Mouse (Mus musculus) liver (tissue): ENCODE data around the gene Cnrip1.
"Not testable (repeated sequence)": the region's sequence is repeated elsewhere in the genome, so short reads cannot be mapped to it uniquely, and the experiment has no call there.

Source experiments
- DNase-seq: peaks from one replicate; pipeline ENCODE4 v3.0.0-alpha.2; 2020; ENCODE audit warnings: mixed read lengths

The Cnrip1 gene

DNA sequence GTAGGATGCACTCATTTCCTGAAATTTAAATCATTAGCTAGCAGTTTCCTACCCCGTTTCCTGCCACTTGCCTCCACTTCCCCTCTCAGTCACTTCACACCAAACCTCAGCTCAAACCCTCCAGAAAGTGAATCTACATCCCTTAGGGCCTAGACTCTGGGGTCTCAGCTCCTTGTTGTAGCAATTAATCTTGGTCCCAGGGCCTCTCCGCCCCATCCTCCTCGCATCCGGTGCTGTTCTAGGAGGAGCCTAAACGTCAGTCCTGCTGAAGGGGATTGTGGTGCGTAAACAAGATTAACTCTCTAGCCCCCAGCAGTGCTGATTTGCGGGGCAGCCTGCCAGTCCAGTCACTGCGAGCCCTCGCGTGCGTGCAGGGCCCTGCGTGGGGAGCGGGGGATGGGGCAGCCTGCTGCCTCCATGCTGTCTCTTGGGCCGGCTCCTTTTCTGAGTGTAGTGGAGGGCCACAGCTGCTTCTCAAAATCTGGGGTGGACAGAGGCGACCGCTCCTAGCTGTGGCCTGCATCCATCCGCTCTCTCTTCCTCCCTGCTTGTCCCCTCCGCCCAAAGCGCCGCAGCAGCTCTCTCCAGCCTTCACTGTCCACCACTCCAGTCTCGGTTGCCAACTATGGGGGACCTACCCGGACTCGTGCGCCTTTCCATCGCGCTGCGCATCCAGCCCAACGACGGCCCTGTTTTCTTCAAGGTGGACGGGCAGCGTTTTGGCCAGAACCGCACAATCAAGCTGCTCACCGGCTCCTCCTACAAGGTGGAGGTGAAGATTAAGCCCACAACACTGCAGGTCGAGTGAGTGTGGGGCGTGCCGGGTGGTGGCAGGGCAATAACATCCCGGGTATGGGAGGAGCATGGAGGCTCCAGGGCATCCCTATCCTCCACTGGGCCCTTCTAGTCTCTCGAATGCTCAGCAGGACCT lies at the start of gene Cnrip1, which contains the start of gene Plek:
TSS of gene Cnrip1 (plus strand) at position 42 of the 931 bp plus-strand sequence.
TSS of gene Plek (minus strand) at position 837 of the 931 bp plus-strand sequence.
- DNase-seq: peak; percentile 36

DNA sequence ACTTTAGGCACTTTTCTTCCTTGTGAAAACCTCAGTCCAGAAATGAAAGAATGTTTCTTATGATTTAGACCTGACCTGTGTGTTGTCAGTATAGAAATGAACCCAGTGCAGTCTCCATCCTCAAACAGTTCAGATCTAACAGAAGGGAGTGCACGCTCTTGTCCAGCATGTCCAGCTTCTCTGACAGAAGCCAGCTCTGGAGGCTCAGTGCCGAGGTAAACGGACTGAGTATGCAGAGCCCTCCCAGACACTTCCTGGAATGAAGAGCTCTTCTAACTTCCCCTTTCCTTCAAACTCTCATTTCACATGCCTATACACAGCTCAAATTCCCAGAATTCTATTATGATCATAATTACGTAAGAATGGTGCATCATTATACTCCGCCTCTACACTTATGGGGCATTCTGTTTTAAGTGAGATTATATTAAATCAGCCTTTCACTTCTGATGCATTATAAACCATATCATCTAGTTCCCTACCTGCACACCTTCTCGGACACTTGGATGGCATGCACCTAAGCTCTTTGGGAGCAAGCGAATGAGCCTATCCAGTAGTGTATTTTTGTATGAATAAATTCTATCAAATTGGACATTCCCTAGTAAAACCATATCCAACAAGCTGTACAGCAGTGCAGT lies 48.5 kb upstream of the Cnrip1 start:
- no peak for DNase-seq

DNA sequence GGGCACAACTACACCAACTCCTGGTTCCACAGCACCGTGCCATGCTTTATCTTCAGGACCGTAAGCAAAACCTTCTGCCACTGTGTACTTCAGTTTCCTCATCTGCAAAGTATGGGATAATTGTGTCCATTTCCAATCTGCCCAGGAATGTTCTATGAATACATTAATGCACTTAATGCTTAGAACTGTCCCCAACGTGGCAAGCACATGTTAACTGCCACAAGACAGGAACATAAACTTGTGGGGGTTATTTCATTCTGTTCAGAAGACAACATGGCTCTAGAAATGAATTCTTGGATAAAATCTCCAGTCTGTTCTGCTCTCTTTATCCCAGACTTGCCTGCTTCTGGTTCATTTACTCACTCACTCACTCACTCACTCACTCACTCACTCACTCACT lies 47.6 kb upstream of the Cnrip1 start:
- DNase-seq: no peak

DNA sequence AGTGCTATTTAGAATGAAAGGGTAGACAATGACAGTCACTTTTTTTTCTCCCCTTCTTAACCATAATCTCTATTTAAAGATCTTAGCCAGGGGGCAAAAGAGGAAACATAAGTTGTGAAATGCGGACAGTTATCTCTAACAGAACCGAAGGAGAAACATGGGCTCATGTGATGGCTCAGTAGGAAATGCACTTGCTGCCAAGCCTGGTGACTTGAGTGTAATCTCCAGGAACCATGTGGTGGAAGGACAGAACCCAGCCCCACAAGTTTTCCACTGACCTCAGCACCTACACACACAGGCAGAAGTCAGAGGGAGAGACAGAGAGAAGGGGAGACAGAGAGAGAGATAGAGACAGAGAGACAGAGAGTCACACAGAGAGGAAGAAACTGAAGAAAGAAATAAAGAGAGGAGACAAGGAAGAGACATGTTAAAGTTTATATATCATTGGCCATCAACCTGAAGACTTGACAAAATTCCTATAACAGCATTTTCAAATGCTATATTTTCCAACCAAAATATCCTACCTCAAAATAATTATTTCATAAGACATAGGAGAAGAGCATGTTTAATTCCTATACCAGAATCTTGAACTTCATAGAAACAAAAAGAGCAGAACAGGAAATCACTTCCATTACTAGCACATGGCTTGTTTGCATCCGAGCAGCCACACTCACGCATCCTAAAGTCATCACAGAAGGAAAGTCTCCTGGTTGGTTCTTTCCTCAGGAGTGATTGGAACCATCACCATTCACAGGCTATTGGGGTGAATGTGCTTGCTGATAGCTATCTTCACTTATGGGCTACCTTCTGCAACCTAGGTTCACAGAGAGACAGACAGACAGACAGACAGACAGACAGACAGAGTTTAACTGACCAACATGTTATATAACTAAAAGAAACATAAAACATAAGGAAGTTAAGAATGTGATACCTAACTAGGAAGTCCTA lies 46.2 kb upstream of the Cnrip1 start:
- DNase-seq: peak; percentile 46

DNA sequence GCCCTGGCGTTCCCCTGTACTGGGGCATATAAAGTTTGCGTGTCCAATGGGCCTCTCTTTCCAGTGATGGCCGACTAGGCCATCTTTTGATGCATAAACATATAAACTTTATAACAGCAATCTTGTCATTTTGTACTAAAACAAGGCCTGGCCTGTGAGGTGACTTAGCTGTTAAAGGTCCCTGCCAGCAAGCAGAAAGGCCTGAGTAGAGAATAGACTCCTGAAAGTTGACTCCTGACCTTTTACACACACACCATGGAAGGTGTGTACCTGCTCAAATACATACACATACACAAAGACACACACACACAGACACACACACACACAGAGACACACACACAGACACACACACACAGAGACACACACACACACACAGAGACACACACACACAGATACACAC lies 44.9 kb upstream of the Cnrip1 start:
- not testable (repeated sequence) for DNase-seq

DNA sequence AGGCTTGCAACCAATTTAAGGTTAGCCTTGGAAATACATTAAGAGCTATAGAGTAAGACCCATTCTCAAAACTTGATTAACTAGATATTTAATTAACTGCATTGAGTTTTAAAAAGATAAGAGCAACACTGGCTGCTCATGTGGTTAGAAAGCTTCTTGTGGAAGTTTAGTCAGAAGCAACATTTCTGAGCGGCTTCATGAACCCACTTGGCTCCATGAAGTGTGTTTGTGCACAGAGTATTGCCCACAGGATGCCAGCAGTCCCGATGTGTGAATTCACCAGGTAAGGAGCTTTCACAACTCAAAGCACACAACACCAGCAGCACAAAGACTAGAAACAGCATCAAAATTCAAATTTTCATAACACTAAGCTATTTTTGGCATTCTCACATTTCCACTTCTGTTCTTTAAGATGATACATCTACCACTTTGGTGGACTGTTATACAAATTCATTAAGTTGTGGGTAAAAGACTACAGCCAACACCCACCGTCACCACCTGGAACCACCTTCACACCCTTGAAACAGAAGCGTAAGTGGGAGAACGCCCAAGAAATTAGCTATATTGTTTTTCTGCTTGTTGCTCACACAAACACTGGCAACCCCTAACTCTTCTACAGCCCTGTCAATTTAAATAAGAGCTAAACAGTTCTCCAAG lies 43.7 kb upstream of the Cnrip1 start:
- DNase-seq: no peak

DNA sequence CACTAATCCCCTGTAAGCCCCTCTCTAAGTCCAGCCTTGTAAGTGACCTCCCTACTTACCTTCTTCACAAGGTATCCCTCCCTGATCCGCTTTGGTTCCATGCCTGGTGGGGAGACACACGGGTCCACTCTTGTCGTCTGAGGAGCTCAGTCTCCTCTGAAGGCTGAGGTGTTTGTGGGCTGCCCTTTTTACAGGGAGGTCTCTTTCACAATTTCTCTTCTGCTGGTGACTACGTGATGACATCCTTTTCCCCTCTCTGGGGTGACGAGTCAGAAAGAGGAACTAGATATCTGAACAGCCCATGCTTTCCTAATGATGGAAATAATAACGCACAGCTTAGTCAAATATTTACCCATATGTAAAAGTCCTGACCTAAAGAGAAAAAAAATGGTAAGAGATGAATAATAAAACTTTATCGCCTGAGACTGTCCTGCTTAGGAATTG lies 42.9 kb upstream of the Cnrip1 start:
- DNase-seq: no peak

DNA sequence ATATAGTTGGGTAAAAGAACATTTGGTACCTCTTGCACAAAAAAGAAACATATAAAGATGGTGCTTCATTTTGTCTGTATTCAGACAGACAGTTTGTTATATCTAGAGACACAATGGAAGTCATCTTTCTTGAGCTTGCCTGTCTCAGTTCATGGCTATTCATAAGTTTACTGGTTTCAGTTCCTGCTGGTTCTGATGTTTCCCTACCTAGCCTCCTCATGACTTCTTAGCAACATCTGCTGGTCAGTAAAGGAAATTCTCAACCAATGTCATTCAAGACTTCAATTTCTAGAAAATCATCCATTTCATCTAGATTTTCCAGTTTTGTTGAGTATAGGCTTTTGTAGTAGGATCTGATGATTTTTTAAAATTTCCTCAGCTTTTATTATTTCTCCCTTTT lies 38.4 kb upstream of the Cnrip1 start:
- no peak for DNase-seq

DNA sequence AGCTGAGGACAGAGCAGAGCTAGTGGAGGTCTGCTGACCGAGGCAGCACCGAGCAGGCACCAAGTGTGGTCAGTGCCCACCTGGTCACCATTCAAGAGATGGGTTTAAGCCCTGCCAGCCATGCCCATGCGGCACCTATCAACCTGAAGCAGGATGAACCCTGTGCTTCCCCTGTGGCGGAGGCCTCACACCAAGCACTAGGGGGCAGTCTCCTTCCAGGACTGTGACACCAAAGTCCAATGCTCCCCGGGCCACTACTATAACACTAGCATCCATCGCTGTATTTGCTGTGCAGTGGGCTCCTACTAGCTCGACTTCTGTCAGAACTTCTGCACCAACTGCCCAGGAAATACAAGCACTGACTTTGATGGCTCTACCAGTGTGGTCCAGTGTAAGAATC lies 32.1 kb upstream of the Cnrip1 start:
- DNase-seq: no peak

DNA sequence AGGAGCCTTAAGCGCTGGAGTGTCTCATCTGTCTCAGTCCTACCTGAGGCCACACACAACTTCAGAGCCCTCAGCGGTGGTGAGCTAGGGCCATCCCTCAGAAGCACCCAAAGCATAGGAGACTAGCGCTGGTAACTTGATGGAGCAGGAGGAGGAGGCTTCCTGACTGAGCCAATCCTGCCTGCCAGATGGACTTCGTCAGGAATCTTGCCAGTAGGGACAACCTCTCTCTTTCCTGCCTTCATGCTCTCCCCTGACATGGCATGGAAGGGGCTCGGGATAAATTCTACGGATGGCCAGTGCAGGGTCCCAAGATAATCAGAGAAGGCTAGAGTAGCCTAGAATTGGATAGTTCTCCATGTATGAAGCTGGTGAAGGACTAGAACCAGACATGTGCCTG lies 28.2 kb upstream of the Cnrip1 start:
- DNase-seq: no peak

DNA sequence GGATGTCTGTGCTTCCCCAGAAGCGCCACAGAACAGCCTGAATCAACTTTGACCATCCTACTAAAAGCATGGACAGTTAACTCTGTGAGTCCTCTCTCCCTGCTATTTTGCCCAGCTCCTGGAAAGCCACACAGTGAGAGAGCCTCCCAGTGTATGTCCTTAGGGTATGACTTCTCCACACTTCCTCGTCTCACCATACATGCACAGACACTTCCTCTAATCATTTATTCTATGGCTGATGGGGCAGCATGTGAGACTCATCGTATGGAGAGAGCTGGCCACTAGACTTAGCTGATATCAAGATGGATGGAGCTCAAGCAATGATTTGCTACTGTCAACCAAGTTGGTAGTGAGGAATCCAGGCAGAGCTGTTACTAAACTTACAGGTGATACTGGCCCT lies 27.4 kb upstream of the Cnrip1 start:
- DNase-seq: no peak

DNA sequence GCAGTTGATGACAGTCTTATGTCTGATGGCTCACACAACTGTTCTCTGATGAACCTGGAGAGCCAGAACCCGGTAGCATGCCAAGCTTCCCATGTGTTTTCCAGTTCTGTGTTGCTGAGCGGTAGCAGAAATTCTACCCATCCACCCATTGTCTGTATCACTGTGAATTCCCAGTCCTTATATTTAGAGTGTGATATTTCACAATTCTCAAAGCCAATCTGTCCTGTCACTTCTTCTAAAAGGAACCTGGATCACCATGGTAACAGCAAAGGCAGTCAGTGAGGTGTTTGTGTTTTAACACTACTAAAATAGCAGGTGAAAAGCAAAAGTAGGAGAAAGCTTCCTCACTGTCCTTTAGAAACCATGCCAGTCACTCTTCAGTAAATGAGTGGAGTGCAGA lies 5.6 kb upstream of the Cnrip1 start:
- DNase-seq: no peak

DNA sequence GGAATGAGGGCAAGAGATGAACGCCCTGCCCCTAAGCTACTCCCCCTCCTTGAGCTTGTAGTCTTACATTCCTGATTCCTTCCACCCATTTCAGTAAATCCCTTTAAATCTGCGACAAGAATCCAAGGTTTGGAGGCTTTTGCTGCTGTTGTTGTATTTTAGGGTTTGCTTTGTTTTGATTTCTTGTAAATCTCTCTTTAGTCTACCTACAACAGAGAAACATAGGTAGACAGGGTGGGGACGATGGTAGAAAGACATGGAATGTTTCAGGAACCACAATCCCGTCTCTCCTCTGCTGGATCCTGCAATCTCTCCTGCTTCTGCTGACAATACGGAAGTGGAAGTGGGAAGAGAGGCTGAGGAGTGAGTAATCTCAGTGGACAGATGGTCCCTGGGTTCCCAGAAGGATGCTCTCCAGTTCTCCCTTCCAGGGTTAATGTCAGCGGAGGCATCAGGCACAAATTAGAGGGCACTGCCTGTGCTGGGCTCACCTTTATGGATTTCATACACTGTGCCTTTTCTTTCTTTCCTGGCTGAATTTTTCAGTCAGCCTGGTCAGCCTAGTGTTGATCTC lies 1.2 kb downstream of the Cnrip1 start:
- DNase-seq: no peak

DNA sequence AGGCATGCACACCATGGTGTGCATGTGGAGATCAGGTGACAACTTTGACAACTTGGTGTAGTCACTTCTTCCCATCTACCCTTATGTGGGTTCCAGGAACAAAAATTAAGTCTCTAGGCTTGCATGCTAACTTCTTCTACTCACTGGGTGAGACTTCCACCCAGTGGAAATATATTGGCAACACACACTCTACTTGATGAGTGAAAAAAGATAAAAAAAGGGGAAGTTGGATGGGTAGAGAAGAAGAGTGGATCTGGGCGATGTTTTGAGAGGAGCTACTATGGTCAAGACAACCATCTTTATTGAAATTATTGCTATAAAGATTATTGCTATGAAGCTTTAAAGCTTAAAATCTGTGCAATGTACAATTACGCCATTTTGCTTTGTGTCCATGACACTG lies 18.0 kb downstream of the Cnrip1 start:
- not testable (repeated sequence) for DNase-seq

DNA sequence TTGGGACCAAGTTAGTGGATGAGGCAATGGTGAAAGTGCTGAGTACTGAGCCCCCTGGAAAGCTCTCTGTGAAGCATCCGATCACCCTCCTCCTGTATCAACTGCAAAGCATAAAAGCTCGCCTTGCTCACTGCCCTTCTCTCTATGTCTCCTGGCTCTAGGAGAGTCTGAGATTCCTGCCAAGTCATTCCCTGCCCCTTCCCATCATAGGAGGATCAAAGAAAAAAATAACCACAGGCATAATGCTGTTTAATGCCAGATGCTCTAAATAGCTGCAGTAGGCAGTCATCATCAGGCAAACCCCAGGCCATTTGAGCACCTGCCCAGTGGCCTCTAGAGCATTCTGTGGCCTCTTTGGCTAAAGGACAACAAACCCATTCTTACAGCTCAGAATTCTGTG lies 24.3 kb downstream of the Cnrip1 start:
- DNase-seq: no peak

DNA sequence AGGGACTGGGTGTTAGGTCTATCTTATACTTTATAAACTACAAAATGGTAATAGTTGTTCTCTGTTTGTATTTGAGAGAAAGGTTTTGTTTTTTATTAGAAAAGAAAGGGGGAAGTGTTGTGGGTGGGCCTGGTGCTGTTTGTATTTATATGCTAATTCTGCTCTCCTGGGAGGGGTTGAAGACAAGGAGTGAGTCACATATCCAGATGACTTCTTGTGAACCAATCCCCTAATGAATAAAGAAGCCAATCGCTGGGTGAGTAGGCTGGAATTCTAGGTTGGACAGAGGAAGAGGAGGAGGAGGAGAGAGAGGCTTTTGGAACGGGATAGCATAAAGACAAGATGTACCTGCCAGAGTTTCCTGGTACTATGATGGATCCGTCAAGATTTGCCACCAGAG lies 30.7 kb downstream of the Cnrip1 start:
- no peak for DNase-seq

DNA sequence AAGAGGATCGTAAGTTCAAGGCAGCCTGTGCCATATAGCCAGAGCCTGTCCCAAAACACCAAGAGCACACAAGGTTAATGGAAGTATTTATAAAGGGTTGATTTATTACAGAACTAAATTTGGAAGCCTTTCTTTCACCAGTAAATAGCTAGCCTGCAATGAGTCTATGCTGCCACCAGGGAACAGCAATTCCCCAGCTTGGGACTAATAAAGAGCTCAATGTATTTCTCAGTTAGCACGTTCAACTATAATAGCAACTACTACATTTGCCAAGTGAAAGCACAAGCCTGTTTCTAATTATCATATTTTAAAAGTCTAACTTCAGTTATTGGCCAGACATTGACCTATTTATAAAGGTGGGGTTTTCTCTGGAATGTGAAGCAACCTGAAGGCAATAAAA lies 31.6 kb downstream of the Cnrip1 start:
- no peak for DNase-seq

DNA sequence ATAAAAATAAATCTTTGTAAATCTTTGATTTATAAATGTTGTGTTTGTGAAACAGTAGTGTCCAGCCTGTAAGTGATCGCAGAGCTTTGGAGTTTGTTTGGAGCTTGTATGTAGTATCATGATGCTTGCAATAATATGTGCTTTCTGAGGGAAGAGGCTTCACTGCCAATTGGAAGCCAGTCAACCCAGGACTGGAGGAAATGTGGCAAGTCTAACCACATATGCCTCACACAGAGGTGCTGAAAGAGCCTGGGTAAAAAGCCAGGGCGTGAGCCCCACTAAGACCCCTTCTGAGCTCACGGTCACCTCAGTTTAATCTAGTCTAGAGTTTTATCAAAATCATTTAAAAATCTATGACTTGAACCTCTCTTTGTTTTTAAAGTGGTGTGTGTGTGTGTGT lies 32.1 kb downstream of the Cnrip1 start:
- no peak for DNase-seq

DNA sequence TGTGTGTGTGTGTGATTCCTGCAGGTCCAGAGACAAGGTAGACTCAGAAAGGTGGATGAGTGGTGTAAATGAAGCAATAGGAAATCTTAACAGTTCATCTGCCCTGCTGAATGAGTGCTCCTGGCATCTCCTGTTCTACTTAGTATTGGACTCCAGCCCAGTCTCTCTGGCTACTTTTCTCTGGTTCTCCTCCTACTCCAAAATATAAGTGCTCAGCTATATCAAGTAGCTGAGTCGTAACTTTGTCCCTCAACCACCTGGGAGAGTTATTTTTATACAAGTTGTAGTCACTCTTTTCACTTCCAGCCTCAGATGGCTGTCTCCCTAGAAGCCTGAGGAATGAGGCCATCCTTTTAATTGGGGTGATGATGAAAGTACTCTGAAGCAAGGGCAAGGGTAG lies 32.5 kb downstream of the Cnrip1 start:
- DNase-seq: no peak

DNA sequence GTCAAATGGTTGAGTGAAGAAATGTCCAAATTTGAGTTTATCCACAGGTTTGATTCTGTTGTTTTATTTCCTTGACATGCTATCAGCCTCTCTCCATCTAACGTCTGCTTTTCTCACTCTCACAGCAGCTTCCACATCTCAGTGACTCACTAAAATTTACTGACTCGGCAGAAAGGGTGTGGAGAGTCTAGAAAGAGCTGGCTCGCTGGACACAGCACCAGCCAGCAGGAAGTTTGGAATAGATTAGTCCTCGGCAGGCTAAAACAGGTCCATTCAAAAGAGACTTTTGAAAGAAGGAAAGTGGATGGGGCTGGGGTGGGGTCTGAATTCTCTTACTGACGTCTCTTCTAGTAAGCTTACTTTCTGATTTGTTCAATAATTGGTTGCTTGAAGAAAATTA lies 34.7 kb downstream of the Cnrip1 start:
- no peak for DNase-seq

DNA sequence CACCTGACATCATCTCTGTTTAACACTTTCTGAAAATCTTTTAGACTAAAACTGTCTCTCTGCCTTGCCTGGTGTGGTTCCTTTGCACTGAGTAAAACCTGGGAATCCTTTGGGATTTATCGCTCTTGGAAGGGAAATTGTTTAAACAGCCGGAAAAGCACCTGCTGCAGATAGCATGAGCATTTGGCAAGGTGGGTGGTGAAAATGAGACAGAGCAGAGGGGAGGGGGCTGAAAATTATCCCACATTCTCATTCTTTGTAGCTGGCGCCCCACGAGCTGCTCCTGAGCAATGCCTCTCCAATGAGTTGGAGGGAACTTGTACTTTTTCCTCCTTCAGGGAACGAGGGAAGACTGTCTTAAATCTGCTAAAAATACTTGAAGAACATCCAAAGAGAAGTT lies 55.5 kb downstream of the Cnrip1 start:
- DNase-seq: no peak

DNA sequence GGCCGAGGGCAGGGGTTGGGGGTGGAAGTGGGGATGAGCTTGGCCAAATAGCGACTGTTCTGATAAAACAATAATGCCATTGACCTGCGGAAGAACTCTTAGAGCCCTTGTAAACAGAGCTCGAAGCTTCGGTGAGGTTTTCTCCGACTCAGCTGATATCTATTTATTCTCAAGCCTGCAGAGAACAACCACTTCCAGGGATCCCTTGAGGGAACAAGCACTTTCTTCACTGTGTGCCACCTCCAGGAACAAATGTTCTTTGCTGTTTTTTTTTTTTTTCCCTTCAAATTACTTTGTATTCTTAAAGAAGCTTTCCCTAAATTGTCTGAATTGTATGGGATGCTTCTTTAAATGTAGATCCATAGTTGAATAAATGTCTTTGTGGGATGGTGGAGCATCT lies 56.0 kb downstream of the Cnrip1 start:
- DNase-seq: no peak
